Mouse (Mus musculus) left cerebral cortex, adult 11 months (tissue): Measurements from ENCODE around the gene Sgk1.
"Not testable (repeated sequence)": the region's sequence is repeated elsewhere in the genome, so short reads cannot be mapped to it uniquely, and the experiment has no call there.

ENCODE experiments used
- DNase-seq: peaks from one replicate; pipeline ENCODE4 v3.0.0; 2022; ENCODE audit warnings: low spot score

Sgk1 gene

DNA sequence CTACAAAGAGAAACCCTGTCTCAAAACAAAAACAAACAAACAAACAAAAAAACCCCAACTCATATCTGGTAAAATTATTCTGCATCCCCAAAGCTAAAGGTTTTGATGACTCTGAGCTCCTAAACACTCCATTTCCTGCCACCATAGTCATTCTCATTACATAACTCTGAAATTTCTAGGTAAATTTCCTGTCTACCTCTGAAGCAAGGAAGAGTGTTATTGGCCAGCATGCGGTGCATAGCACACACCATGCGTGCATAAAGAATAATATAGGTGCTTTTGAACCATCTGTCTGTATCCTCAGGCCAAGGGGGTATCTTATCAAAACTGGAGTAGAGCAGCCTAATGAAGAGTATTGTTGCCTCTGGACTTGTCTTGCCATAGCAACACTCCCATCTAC, 13.8 kb upstream of the Sgk1 start:
- DNase-seq = no peak

- no peak for DNase-seq
These were observed 13.4 kb upstream of the Sgk1 start for GRCm38 (mm10) chr10:21868623-21869022.

DNA sequence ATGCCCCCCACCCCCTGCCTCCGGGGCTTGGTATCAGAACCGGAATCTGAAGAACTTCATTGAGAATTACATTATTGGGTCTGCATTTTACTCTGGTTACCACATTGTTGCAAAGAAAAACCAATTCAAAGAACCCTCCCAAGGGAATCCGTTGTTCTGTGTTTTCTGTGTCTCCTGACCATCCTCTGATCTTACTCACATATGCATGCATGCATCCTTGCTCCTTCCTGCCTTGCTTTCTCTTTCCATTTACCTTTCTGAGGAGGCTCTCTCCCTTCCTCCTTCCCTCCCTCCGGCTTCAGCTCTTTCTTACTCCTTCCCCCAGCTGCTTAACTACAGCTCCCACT, 174 bp upstream of the Sgk1 start:
- DNase-seq = no peak

- no peak for DNase-seq
These were observed 1.6 kb downstream of the Sgk1 start for GRCm38 (mm10) chr10:21883587-21883986.

DNA sequence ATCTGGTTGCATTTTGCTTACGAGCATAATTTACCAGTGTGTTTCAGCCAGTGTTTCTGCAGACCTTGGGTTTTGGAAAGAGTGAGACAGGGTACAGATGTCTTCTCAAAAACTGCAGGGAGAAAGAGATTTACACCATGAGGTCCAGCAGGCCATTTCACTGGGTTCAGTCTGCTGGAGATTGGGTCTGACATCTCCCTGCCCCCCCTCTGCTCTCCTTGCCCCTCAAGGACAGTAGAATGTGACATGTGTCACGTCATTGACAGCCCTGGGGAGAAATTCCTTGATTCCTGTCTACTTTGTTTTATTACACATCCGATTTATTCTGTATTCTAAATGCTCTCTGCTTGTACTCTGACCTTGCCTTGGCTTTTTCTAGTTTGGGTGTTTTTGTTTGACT, 2.5 kb downstream of the Sgk1 start:
- no peak for DNase-seq

GRCm38 (mm10) chr10:21889141-21889765, 7.3 kb downstream of the Sgk1 start:
- DNase-seq = no peak

- no peak for DNase-seq
These were observed 8.3 kb downstream of the Sgk1 start for GRCm38 (mm10) chr10:21890293-21890692.

- no peak for DNase-seq
These were observed 9.5 kb downstream of the Sgk1 start for GRCm38 (mm10) chr10:21891442-21891841.

GRCm38 (mm10) chr10:21892104-21892503, 10.1 kb downstream of the Sgk1 start:
- DNase-seq = no peak

GRCm38 (mm10) chr10:21898417-21898816, 16.4 kb downstream of the Sgk1 start:
- DNase-seq = no peak

- DNase-seq = not testable (repeated sequence)
These were observed 16.9 kb downstream of the Sgk1 start for GRCm38 (mm10) chr10:21898851-21899250.

DNA sequence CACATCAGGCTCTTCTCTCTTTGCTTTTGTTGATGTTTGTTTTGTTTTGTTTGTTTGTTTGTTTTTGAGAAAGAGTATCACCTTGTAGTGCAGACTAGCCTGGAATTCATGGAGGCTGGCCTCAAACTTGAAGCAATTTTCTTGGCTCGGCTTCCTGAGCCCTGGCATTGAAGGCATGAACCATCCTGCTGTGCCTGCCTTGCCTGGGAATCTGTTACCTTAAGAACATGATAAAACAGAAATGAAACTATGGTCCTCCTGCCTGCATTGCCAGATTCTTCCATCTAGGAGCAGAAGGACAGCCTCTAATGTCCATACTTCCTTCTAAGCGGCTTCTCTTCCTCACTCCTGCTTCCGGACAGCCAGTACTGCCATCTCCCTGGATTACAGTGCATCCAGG, 17.4 kb downstream of the Sgk1 start:
- DNase-seq = no peak

GRCm38 (mm10) chr10:21902152-21903140, 20.5 kb downstream of the Sgk1 start:
- DNase-seq = no peak

- no peak for DNase-seq
These were observed 22.2 kb downstream of the Sgk1 start for GRCm38 (mm10) chr10:21904151-21904550.

DNA sequence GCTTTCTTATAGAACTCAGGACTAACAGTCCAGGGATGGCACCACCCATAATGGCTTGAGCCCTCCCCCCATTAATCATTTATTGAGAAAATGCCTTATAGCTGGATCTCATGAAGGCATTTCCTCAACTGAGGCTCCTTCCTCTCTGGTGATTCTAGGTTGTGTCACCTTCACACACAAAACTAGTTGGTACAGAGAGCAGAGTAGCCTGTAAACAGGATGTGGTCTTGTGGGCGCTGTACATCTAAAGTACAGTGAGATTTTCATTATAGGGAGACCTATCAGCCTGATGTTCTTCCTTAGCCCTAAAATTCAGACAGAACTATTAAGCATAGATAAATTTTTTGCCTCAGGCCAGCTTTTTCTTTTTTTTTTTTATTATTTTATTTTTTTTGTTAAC, 23.6 kb downstream of the Sgk1 start:
- no peak for DNase-seq

- DNase-seq = no peak
These were observed 25.0 kb downstream of the Sgk1 start for GRCm38 (mm10) chr10:21906894-21907446.

DNA sequence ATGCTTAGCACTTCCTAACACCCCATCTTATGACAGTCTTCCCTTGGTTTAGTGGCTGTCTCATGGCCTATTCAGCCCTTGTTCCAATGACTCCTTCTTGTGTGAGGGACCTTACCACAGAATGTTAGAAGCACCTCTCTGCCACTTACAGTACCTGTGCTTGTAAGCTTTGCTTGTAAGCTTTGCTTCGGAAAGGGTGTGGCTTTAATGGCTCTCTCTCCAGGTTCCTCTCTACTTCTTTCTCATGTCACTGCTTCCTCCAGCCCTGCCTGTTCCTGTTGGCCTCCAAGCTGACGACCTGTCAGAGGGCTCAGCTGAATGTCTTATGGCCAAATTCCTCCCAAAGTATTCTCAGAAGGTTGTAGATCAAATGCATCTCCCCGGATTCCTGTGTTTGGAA, 25.8 kb downstream of the Sgk1 start:
- no peak for DNase-seq

DNA sequence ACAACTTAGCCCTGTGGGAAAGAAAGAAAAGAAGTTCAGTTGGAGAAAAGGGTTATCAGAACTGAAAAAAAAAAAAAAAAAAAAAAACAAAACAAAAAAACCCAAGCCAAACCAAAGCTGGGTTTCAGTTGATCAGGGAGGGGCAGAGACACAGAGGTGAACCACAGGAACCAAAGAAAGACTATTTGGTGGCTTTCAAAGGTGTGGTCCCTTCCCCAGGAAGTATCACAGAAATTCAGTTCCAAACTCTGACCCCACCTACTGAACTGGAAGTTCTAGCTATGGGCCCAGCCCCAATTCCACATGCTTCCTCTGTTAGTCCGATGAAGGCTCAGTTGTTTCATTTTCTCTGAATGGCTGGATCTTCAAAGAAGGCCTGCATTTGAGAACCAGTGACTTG, 26.7 kb downstream of the Sgk1 start:
- DNase-seq = no peak

GRCm38 (mm10) chr10:21910334-21910733, 28.4 kb downstream of the Sgk1 start:
- no peak for DNase-seq

- no peak for DNase-seq
These were observed 29.4 kb downstream of the Sgk1 start for GRCm38 (mm10) chr10:21911303-21911947.

GRCm38 (mm10) chr10:21914751-21915150, 32.8 kb downstream of the Sgk1 start:
- no peak for DNase-seq

- DNase-seq = no peak
These were observed 34.5 kb downstream of the Sgk1 start for GRCm38 (mm10) chr10:21916301-21917071.
